Mouse (Mus musculus): Measurements from ENCODE around the gene Sumo1.

The Sumo1 gene

GRCm38 (mm10) chr1:59543911-59544310 lies 126.7 kb downstream of the Sumo1 start:
- DNase-seq = no peak

DNA sequence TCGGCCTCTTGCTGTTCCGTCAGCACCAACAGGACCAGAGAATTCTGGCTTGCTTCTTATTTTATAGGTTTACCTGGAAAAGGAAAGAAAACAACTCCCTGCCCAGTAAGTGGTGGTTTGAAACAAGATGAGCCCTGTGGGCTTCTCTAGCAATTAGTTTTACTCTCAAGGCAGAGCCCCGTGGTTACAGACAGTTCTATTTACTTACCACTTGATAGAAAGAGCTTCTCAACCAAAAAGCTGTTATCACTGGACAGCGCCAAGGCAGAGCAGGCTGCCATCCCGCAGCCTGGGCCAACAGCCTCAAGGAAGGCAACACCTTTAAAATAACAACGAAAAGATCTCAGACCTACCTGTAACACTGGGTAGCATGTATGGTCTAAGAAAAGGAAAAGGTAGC lies 128.4 kb downstream of the Sumo1 start:
- no peak for DNase-seq

DNA sequence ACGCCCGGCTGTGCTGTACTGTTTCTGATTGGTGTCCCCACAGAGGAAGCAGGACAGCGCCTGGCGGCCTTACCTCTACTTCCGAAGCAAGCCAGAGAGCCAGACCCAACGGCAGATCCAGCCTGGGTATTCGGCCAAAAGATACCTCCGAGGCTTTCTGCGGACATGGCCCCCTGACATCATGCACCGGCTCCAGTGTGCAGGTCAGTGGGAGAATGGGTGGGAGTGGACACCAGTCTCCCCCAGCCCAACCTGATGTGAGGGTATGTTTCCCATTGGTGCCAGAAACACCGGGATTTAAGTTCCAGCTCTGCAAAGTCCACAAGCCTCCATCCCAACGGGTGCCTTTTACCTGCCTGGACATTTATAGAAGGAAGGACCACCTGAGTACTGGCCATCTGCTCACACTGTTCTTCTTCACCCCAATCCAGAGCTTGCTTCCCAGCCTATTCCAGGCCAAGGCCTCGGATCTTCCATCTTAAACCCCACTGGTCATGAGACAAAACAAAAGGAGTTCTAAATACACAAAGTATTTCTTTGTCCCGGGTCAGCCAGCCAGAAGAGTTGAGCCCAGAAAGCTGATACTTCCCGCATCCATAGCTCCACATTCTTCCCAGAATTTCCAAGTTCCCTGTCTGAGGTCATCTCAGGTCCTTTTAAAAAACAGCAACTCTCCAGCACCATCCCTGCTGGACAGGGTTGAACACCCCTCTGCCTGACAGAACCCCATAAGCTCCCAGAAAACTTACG lies 129.2 kb downstream of the Sumo1 start:
- DNase-seq = no peak

DNA sequence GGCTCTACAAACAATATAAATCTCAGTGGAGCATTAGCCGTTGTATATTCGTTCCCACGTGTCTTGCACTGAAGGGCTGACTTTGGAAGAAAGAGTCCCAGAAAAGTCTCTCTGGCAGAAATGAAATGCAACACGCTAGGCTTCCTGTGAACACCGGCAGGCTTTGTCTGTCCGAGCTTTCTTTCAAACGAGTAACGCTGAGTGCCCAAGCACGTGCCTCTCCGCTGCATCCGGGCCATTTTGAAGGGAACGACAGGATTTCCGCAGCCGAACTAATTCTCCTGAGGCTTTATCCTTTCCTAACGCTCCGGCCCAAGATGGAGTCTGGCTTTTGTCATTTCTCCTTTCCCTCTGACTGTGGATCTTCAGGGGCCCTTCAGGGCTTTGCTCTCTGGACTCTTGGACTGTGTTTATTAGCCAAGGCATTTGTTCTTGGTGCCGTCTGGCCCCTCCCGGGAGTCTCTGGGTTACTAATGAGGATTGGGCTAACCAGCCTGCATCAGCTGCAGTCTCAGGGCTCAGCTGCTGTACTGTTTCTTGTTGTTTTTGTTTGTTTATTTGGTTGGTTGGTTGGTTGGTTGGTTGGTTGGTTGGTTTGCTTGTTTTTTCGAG lies 130.0 kb downstream of the Sumo1 start:
- no peak for DNase-seq

GRCm38 (mm10) chr1:59538381-59538780 lies 132.3 kb downstream of the Sumo1 start:
- no peak for DNase-seq
